Mouse (Mus musculus): ENCODE measurements around the gene Thra. TPM values are rescaled to one million over a fixed set of nuclear protein-coding genes. Genes with fewer than 3 reads are reported as not detected.

The Thra gene
- 149 and 157 TPM in 2 replicates for polyA plus RNA-seq (2012; rRNA removed)
- 55.9 and 63.2 TPM in 2 replicates for polyA plus RNA-seq (2014; fragmentation: Nextera tagmentation; extraction: Ambion mirVana)

GRCm38 (mm10) chr11:98740393-98741050, at the start of gene Thra:
TSS of gene Thra (plus strand) at chr11:98740638.
- under 1% methylated on average over 22 of the region's 22 CpGs for WGBS
- H3K4me1 ChIP-seq (ENCODE audit: control insufficient read depth, insufficient read depth, low read length): peaks cover 40% of the 10 kb centered on the region
- peak within 1 kb of the TSS; percentile 71 for H3K4me2 ChIP-seq (replicated peaks; ENCODE audit: low read depth, low read length, severe bottlenecking)
- no peaks in the 10 kb centered on the region for H3K27me3 ChIP-seq (ENCODE audit: control insufficient read depth, insufficient read depth, low read length)
- peak within 1 kb of the TSS; percentile 91 for H3K4me3 ChIP-seq (replicated peaks; ENCODE audit: low read length)
- no peaks in the 10 kb centered on the region for H3K9me3 ChIP-seq (ENCODE audit: control insufficient read depth, low read length)
- H3K9ac ChIP-seq (ENCODE audit: low read depth, low read length, severe bottlenecking): peak within 1 kb of the TSS; percentile 88
- no peaks in the 10 kb centered on the region for H3K36me3 ChIP-seq (ENCODE audit: control insufficient read depth, insufficient read depth, low read length)
- DNase-seq (ENCODE audit: low spot score) (peak; percentile 71), ATAC-seq (ENCODE audit: low FRiP score, low read depth) (peak; percentile 38; the same call in 1 of the 2 replicates)
- TF ChIP-seq POLR2A (IDR thresholded peaks at IDR 0.05; ENCODE audit: borderline replicate concordance, extremely low read depth, insufficient read depth, insufficient read length): 0 out of 2 replicates have a peak, but pooled peaks have one; percentile 25
- H3K27ac ChIP-seq (replicated peaks; ENCODE audit: low read depth, low read length): peak within 1 kb of the TSS; percentile 81

GRCm38 (mm10) chr11:98693201-98693600, 47.2 kb upstream of the Thra start:
- no peak for ATAC-seq (ENCODE audit: low FRiP score, low read depth)
- DNase-seq (ENCODE audit: low spot score): no peak
- H3K9ac ChIP-seq (ENCODE audit: low read depth, low read length, severe bottlenecking): no peak overlapping the region
- no peak overlapping the region for H3K4me2 ChIP-seq (replicated peaks; ENCODE audit: low read depth, low read length, severe bottlenecking)
- no peak overlapping the region for H3K27ac ChIP-seq (replicated peaks; ENCODE audit: low read depth, low read length)
- H3K4me1 ChIP-seq (ENCODE audit: control insufficient read depth, insufficient read depth, low read length): no peaks in the 10 kb centered on the region
- TF ChIP-seq POLR2A (IDR thresholded peaks at IDR 0.05; ENCODE audit: borderline replicate concordance, extremely low read depth, insufficient read depth, insufficient read length): no peak
- H3K27me3 ChIP-seq (ENCODE audit: control insufficient read depth, insufficient read depth, low read length): no peaks in the 10 kb centered on the region
- peaks cover 81% of the 10 kb centered on the region for H3K36me3 ChIP-seq (ENCODE audit: control insufficient read depth, insufficient read depth, low read length)
- 74% methylated on average over 13 of the region's 13 CpGs for WGBS
- no peaks in the 10 kb centered on the region for H3K9me3 ChIP-seq (ENCODE audit: control insufficient read depth, low read length)
- H3K4me3 ChIP-seq (replicated peaks; ENCODE audit: low read length): no peak overlapping the region

- no peak for TF ChIP-seq POLR2A (IDR thresholded peaks at IDR 0.05; ENCODE audit: borderline replicate concordance, extremely low read depth, insufficient read depth, insufficient read length)
- peaks cover 78% of the 10 kb centered on the region for H3K36me3 ChIP-seq (ENCODE audit: control insufficient read depth, insufficient read depth, low read length)
- no peak overlapping the region for H3K27ac ChIP-seq (replicated peaks; ENCODE audit: low read depth, low read length)
- whole genome bisulfite sequencing: 93% methylated on average over 9 of the region's 9 CpGs
- H3K9ac ChIP-seq (ENCODE audit: low read depth, low read length, severe bottlenecking): no peak overlapping the region
- H3K9me3 ChIP-seq (ENCODE audit: control insufficient read depth, low read length): no peaks in the 10 kb centered on the region
- DNase-seq (ENCODE audit: low spot score) (no peak), ATAC-seq (ENCODE audit: low FRiP score, low read depth) (no peak)
- H3K4me3 ChIP-seq (replicated peaks; ENCODE audit: low read length): no peak overlapping the region
- H3K27me3 ChIP-seq (ENCODE audit: control insufficient read depth, insufficient read depth, low read length): no peaks in the 10 kb centered on the region
- no peak overlapping the region for H3K4me2 ChIP-seq (replicated peaks; ENCODE audit: low read depth, low read length, severe bottlenecking)
- no peaks in the 10 kb centered on the region for H3K4me1 ChIP-seq (ENCODE audit: control insufficient read depth, insufficient read depth, low read length)
Measured at GRCm38 (mm10) chr11:98693746-98694145, 46.7 kb upstream of the Thra start.

- no peak overlapping the region for H3K4me3 ChIP-seq (replicated peaks; ENCODE audit: low read length)
- H3K36me3 ChIP-seq (ENCODE audit: control insufficient read depth, insufficient read depth, low read length): peaks cover 75% of the 10 kb centered on the region
- ATAC-seq (ENCODE audit: low FRiP score, low read depth) (no peak), DNase-seq (ENCODE audit: low spot score) (no peak)
- H3K9me3 ChIP-seq (ENCODE audit: control insufficient read depth, low read length): no peaks in the 10 kb centered on the region
- TF ChIP-seq POLR2A (IDR thresholded peaks at IDR 0.05; ENCODE audit: borderline replicate concordance, extremely low read depth, insufficient read depth, insufficient read length): no peak
- no peak overlapping the region for H3K4me2 ChIP-seq (replicated peaks; ENCODE audit: low read depth, low read length, severe bottlenecking)
- no peaks in the 10 kb centered on the region for H3K4me1 ChIP-seq (ENCODE audit: control insufficient read depth, insufficient read depth, low read length)
- H3K27me3 ChIP-seq (ENCODE audit: control insufficient read depth, insufficient read depth, low read length): no peaks in the 10 kb centered on the region
- 83% methylated on average over 9 of the region's 9 CpGs for WGBS
- H3K27ac ChIP-seq (replicated peaks; ENCODE audit: low read depth, low read length): no peak overlapping the region
- no peak overlapping the region for H3K9ac ChIP-seq (ENCODE audit: low read depth, low read length, severe bottlenecking)
Measured at GRCm38 (mm10) chr11:98694301-98694700, 46.1 kb upstream of the Thra start.

- no peak for ATAC-seq (ENCODE audit: low FRiP score, low read depth)
- no peak for DNase-seq (ENCODE audit: low spot score)
- WGBS: 72% methylated on average over 14 of the region's 14 CpGs
- Histone ChIP-seq H3K4me1 (ENCODE audit: control insufficient read depth, insufficient read depth, low read length) (no peaks in the 10 kb centered on the region), H3K4me3 (replicated peaks; ENCODE audit: low read length) (no peak overlapping the region), H3K36me3 (ENCODE audit: control insufficient read depth, insufficient read depth, low read length) (peaks cover 64% of the 10 kb centered on the region), H3K9ac (ENCODE audit: low read depth, low read length, severe bottlenecking) (no peak overlapping the region), H3K4me2 (replicated peaks; ENCODE audit: low read depth, low read length, severe bottlenecking) (no peak overlapping the region), H3K9me3 (ENCODE audit: control insufficient read depth, low read length) (no peaks in the 10 kb centered on the region), H3K27me3 (ENCODE audit: control insufficient read depth, insufficient read depth, low read length) (no peaks in the 10 kb centered on the region), H3K27ac (replicated peaks; ENCODE audit: low read depth, low read length) (no peak overlapping the region)
- no peak for TF ChIP-seq POLR2A (IDR thresholded peaks at IDR 0.05; ENCODE audit: borderline replicate concordance, extremely low read depth, insufficient read depth, insufficient read length)
Measured at GRCm38 (mm10) chr11:98695408-98695807, 45.0 kb upstream of the Thra start.

Measured in limb, embryonic 14.5 days (tissue).